Mouse (Mus musculus): Measurements from ENCODE around the gene Adh7.

GRCm38 (mm10) chr3:138182019-138182418 is 35.5 kb upstream of the Adh7 start:
- no peak for TF ChIP-seq GATA1 (IDR thresholded peaks at IDR 0.05; ENCODE audit: borderline replicate concordance, low read length)
- no peak for TF ChIP-seq FLI1 (IDR thresholded peaks at IDR 0.05; ENCODE audit: low read length)

Measured in megakaryocyte, embryonic 14.5 days (primary cell).